Mouse (Mus musculus) thymus, postnatal 14 days (tissue): Measurements from ENCODE around the gene Ube4b.

Experiments
- DNase-seq: peaks from one replicate; pipeline ENCODE4 v3.0.0; 2021

Ube4b gene

DNA sequence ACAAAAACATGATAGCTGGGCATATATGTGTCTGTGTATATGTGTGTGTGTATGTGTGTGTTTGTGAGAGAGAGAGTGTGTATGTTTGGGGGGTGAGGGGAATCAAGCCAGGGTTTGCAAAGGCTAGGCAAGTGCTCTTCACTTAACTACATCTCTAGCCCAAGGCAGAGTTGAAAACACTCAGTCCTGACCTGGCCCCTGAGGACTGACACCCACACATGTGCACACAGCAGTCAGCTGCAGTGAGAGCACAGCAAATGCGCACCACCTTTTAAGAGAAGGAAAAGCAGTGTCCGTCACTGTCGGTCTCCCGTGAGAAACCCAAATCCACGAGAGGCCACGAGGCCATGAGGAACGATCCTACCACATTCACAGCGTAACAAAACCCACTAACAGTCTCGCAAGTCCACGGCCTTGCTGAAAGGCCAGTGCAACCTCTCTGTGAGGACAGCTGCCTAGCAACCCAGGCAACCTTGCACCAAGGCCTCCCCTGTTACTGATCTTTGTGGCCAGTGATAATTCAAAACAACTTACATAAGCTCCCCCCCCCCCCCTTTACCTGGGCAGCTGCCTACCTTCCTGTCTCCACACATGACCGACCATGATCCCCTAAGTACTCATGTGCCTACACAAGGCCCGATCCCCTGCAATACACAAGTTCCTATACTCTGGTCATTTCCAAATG, 33.1 kb downstream of the Ube4b start:
- DNase-seq = no peak

DNA sequence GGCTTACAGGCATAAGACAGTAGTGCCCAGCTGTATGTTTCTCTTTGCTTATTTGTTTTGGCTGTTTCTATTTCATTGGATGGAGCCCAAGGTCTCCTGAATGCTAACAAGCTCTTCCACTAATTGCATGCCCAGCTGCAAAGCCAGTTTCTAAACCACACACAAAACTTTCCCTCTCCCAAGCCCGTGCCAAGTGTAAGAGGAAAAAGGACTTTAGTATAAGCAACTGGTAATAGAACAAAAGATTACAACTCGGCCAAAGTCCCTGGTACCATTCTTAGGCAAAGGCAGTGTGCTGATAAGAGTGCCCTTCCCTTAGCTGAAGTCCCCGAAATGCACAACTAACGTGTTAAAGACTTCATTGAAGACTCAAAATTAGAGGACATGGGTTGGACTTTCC, 34.2 kb downstream of the Ube4b start:
- DNase-seq = no peak

DNA sequence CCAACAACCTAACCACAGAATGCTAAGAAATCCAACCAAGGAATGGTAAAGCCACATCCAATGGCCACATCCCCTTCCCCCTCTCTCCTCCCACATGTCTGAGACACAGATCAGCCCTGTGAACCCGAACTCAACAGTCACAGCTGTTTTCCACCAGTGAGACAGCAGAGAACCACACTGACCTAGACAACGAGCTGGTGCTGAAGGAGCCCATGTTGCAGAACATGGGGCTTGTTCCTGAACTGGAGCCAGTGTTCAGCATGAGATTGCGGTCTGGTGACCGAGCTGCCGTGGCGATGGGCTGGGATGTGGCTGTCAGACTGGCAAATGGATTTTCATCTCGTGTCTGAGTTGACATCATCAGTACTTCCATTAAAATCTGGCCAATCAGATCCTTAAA, 45.5 kb downstream of the Ube4b start:
- DNase-seq = no peak

DNA sequence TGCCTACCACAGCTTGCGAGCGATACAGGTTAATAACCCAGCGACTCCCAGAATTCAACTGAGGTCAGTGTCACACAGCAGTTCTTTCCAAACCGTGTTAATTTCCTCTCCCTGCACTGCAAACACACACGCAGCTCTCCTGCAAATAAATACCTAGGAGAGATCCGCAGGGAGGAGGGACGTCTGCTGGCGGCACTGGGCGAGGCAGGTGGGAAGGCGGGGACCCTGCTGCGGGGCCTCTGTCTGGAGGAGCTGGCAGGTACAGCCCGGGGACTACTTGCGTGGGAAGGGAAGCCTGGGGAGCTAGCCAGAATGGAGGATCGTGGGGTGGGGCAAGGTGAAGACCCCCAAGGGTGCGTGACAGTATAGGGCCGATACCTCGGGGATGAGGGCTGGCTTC, 46.7 kb downstream of the Ube4b start:
- no peak for DNase-seq

DNA sequence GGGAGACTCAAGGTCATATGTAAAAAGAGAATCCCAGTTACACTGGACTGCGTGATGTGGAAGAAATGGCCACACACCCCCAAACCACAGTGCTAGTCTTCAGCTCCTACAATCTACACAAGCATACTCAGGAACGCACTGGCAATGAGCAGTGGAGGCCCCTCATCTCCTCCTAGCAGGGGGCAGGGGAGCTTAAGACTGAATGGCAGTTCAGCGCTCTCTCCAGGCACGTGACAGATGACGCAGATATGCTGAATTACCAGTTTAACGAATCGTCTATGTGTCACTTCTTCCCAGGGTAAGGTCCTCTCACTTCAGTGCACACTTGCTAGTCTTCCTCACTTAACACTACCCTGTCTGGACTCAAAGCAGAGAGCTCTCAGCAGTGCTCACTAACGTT, 47.7 kb downstream of the Ube4b start:
- DNase-seq = no peak

DNA sequence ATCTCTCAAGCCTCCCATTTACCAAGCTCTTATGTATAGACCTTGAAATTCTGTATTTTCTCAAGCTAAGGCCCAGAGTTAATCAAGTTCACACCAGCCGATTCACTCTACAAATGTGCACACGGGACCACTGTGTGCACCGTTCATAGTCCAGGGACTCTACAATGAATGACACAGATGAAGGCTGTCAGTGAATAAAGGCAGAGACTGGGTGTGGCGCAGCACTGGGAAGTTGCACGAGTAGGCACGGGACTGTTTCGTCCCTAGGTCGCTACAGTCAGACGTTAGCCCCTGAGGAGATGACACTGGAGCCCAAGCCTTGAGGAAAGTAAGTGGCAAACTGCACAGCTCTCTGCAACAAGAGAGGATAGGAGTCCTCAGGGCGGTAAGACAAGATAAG, 50.5 kb downstream of the Ube4b start:
- no peak for DNase-seq

DNA sequence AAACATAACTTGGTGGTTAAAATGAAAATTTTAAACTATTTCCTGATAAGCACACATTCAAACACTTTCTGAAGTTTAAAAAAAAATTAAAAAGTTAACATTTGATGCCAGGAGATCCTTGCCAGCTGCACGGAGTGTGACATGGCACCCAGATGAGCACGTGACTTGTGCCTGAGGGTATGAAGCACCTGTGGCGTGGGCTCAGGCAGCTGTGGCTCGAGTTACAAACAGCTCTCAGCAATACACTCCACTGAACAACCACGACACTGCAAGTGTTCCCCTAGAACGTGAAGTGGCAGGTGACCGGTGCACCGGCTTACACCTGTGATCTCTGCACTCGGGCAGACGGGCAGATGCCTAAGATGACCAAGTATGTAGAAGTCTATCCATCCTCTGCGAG, 51.9 kb downstream of the Ube4b start:
- DNase-seq = peak; percentile 64

DNA sequence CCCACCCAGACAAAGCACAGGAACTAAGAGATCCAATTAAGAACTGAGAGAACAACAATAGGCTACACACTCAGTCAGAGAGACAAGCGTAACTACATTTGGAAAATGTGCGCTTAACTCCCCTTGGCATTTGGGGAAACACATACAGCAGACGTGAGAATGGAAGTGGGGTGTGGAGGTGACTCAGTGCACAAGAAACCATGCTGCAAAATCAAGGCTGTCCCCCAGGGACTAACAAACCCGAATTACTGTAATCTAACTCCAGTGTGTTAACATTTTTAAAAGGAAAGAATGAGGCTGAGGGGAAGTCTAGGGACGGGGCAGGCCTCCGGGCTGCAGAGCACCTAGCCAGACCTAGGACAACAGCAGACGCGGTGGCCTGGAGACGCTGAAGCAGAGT, 52.6 kb downstream of the Ube4b start:
- DNase-seq = no peak

DNA sequence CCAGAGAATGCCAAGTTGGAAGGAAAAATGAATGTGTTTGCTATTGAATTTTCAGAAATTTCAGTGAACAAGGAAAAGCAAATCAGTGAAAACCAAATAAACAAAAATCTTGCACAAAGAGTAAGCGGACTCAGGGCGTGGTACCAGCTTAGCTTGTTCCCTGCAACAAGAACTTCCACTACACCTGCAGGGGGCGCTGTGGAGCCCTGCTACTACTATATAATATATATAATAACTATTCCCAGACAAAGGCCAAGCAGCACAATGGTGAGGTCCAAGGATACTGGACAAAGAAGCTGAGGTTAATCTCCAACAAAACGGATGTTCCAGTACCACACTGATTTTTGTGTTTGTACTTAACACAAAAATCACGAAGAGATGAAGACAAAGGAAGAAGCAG, 53.1 kb downstream of the Ube4b start:
- peak; percentile 61 for DNase-seq

DNA sequence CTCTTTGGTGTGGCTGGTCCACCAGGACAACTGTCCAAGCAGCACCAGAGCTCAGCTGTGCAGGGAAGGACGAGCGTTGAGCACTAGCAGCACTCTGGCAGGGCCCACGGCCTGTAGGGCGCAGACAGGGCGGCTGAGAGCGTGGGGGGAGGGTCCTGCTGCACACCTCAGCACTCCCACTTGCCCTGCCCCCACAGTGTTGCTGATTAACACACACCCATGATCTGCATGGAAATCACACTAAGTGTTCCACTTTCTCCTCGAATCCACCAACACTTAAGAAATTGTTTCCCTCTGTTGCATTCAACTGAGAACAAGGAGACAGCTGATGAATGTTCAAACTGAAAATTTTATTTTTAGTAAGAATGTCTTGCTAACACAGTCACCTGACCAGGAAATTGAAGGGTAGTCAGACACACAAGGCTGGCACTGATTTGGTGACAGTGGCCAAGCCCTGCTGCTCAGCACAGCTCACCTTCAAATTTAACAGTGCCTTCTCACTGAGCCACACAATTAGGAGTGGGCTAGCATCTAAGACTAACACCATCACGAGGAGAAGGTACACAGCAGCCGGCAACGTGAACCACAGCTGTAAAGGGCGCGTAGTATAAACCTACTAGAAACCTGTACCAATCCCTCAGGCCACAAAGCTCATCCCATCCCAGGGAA, 60.7 kb downstream of the Ube4b start:
- no peak for DNase-seq

DNA sequence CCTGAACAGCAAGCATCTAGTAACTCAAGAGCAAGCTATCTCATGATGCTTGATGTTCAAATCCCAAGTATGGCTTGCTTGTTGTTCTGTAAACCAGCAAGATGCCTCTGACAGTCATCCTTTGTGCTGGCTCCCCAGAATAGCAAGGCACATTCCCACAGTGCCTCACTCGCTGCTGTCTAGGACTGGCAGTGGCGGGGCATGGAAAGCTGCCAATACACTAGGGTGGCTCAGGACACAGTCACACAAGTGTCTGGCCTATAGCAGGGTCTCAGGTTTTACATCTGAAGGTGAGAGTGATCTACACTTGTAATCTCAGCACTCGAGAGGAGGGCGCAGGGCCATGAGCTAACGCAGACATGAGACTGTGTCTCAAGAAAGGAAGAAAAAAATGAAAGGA, 61.7 kb downstream of the Ube4b start:
- no peak for DNase-seq

DNA sequence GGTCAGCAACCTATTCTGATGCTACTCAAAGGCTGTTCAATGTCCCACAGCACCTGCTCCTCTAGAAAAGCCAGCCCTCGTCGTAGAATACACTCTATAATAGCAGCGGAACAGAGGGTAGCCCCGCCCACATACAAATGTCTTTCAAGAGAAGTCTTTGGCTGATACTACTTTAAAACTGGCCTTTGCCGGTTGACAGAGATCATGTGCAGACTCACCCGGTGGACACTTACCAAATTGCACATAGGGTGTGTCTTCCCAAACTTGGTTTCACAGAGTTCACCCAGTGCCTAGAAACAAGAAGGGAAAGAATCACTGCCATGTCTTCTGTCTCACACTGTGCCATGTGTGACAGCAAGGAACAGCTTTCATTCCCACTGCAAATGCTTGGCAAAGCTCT, 65.5 kb downstream of the Ube4b start:
- DNase-seq = no peak

DNA sequence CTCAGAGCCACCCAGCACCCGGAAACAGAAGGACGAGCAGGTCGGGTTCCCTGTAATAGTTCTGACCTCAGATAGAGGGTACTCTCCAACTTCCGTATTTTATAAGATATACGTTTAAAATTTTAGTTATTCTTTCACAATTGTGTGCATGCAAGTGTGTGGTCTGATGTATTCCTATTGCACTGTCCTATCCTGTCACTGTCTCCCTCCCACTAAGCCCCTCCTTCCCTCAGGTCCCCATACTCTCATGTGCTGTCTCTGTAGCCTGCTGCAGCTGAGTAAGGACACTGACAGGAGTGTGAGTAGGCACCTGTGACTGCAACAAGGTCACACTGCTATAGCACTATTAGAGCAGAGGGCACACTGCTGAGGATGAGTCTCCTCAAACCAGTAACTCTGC, 65.9 kb downstream of the Ube4b start:
- no peak for DNase-seq

DNA sequence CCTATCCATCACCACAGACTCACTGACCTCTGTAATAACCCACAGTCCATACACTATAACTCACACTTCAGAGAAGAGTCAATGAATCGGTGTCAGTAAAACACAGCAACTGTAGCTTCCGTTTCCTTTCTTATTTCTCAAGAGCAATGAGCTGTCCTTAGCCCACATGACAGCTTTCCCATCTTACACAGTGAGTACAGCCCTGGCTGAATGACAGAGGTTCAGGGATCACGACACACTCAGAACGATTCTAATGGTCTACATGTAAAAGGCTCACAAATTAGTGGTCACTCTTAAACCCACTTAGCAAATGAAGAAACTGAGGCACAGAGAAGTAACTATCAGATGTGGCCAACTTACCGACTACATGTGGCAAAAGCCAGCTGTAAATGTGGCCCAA, 68.6 kb downstream of the Ube4b start:
- no peak for DNase-seq

DNA sequence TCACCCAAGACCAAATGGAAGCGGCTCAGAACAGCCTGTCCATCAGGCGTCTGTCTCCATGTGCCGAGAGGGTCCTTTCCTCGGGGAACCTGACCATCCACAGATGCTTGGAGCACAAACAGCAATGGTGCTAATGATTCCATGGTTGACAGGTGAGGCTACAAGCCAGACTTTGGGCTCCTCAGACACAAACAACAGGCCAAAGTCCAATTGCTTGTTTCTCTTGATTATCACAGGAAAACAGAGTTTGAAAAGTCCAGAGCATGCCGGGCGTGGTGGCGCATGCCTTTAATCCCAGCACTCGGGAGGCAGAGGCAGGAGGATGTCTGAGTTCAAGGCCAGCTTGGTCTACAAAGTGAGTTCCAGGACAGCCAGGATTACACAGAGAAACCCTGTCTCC, 71.9 kb downstream of the Ube4b start:
- no peak for DNase-seq

DNA sequence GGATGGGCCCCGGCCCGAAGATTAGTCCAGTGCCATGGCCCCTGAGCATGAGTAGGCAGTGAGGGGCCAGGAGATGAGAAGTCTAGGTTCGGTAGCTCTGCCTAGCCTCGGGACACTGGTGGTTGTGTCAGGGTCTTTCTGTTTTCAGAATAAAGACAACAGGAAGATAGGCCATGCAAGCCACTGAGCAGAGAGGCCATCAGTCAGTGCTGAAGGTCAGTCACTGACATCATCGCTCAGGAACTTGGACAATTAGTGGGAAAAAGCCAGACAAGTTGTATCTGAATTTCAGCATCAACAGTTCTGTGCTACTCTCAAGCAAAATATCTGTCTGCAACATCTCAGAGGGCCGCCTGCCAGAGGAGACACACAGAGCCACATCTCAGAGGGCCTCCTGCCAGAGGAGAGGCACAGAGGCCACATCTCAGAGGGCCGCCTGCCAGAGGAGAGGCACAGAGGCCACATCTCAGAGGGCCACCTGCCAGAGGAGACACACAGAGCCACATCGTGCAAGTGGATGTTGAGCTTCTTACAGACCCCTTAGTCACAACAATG, 74.9 kb downstream of the Ube4b start:
- DNase-seq = no peak

DNA sequence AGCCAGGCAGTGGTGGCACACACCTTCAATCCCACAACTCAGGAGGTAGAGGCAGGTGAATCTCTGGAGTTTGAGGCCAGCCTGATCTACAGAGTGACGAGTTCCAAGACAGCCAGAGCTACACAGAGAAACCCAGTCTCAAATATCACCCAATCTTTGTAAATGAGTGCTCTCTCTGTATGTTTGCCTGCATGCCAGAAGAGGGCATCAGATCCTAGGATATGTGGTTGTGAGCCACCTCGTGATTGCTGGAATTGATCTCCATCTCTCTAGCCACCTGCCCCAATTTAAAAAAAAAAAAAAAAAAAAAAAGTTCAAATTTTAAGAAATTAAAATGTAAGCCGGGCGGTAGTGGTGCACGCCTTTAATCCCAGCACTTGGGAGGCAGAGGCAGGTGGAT, 77.6 kb downstream of the Ube4b start:
- DNase-seq = no peak

DNA sequence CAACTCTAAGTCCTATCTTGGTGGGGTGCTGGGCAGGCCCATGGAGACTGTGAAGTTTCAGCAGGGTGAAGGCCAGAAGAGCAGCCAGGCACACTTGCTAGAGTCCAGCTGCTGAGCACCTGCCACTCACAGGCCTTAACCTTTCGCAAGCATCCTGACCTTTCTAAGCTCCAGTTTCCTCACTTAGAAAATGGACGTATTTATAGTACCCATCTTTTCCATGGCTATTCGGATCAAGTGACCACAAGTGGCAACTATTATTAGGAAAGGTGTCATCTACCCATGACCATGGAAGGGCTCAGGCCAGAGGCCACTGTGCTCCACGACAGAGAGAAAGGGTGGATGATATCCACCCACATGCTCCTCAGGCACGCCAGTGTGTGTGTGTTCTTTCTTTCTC, 80.7 kb downstream of the Ube4b start:
- DNase-seq = no peak

DNA sequence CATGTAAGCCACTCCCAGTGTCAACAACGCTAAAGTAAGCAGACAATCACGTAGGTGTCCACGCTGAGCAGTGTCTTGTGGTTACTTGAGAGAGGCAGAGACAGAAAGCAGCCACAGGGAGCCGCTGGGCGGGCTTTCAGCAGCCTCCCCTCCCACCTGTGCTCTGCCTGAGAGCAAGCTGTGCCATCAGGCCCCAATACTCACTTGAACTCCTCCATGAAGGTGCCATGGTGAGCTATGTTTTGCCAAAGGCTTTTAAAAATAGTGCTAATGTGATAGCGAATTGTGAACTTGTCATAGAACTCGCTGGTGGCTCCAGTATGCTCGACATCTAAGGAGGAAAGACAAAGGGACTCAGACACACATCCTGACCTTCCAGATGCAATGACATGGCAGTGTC, 82.2 kb downstream of the Ube4b start:
- no peak for DNase-seq

DNA sequence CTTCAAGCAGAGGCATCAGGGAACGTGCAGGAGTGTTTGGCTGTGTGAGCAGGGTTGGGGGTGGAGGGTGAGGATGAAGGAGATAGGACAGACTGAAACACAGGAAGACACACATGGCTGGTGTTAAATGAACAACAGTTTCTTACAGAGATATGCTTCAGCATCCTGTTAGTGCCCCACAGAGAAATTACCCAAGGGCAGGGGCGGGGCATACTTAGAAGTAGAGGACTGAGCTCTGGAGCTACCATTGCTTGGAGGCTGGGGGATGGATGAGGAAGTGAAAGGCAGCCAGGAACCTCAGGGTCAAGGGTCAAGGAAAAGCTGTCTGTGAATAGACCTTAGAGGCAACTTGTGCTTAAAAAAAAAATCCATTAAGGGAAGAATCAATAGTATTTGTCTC, 85.9 kb downstream of the Ube4b start:
- no peak for DNase-seq

DNA sequence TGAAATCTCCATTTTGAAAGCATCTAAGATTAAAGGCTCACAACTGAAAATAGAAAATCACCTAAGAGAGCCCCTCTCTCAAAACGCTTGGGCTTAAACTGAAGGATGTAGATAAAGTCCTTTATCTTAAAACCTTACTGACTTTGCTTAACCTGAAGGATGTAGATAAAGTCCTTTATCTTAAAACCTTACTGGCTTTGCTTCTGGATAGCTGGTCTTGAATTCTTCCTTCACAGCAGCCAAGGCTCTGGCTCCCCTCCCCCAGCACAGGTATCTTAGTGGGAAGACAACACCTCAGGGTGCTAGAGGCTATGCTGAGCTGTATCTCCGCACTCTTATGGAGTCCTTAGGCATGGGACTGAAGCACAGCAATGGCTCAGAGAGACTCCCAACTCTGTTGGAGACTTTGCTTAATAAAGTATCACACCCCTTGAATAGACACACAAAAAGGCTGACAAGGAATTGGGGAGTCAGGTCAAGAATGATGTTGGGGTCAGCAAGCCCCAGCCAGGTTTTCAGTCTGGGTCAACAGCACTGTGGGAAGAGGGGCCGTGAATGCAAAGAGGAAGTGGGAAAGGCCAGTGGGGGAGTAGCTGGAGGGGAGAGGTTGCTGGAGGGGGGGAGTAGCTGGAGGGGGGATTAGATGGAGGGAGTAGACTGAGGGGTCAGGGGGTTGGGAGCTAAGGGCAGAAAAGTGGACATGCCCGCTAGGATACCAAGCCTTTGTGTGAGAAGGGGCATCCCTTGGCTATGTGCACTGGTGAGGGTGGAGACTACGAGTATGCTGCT, 86.9 kb downstream of the Ube4b start:
- no peak for DNase-seq

DNA sequence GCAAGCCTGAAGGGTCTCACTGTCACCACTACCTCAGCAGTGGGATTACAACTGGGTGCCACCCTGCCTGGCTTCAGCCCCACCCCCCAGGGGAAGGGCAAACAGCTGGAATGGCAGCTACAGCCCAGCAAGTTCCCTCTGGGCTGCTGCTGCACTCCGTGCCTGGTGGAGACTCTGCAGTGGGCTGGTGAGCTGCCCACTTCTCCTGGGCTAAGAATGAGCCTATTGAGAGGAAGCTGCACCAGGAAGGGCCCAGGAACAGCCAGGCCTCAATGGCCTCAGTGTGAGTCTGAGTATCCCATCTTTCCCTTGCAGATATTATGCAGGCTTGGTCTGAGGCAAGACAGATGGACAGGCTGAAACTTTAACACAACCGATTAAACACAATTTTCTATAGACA, 88.4 kb downstream of the Ube4b start:
- DNase-seq = no peak

DNA sequence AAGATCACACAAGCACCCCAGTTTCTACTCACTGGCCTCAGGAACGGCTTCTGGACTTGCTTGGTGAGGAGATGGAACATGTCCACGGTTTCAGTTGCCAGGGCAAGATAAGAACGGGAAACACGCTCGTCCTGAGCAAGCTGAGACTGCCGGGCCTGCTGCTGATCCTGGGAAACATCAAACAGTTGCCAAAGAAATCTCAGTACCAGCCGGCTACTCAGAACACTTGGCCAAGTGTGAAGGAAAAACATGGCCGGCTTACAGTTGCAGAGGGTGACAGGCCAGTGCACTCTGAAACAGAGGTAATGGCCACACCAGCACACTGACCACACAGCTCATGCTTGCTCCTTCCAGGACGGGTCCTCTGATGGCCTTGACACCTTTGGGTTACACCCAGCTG, 89.2 kb downstream of the Ube4b start:
- DNase-seq = no peak

DNA sequence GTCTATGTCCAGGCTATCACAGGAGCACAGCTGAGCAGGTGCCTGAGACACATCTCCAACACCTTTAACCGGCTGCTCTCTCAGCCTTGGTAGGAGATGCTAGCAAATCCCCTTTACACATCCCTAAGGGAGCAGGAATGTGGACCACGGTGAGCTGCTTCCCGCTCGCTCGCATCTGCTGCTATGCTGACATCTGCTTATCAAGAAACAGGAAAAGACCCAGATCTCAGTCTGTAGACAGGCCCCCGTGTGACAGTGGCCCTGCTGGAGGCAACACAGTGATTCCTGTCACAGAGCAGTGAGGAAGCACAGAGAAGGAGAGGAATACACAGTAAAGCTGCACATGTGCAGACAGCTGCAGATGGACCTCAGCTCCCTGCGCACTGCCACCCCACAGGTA, 90.2 kb downstream of the Ube4b start:
- no peak for DNase-seq
